Mouse (Mus musculus): Measurements from ENCODE around the gene Sik2.
A peak's percentile ranks its signal among the peaks of the same experiment; 100 is the strongest.

The Sik2 gene

GRCm38 (mm10) chr9:51008841-51009655 is at the start of gene Sik2:
TSS of gene Sik2 (minus strand) at chr9:51009073.
- DNase-seq (ENCODE audit: low read depth): peak; percentile 95

- no peak for DNase-seq (ENCODE audit: low read depth)
These were observed 47.8 kb upstream of the Sik2 start for GRCm38 (mm10) chr9:51056360-51057324.

GRCm38 (mm10) chr9:51052180-51052579 is 43.3 kb upstream of the Sik2 start:
- peak; percentile 82 for DNase-seq (ENCODE audit: low read depth)

DNA sequence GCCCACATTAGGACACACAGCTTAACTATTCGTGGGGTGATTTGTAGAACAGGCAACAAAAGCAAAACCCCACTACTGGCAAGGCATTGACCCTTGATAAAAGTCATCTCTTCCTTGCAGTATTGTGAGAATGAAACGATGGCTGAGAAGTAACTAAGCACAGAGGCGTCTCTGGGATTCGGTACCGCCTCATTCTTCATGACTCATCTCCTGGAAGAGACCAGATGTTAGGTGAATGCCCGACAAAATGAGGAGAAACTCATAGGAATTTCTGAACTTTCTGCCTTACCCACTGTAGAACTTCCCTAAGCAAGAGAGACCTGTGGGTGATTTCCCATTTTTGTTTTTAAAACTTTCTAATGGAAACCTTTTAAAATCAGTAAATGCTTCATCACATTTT is 33.3 kb upstream of the Sik2 start:
- DNase-seq (ENCODE audit: low read depth): no peak

DNA sequence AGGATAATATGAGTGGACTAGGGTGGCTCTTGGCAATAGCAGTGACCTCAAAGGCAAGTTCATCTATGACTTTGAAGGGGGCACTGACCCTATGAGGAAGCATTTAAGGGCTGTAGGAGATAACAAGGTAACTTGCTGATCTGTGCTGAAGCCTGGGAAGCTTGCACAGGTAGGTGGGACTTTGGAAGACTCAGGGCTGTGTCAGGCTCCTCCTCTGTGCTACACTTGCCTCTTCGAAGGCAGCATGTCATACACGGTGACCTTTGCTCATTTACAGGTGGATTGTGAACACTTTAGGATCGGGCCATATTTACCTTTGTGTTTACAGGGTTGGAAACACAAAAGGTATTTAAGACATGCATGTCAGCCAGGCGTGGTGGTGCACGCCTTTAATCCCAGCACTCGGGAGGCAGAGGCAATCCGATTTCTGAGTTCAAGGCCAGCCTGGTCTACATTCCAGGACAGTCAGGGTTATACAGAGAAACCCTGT is 32.7 kb upstream of the Sik2 start:
- no peak for DNase-seq (ENCODE audit: low read depth)

DNA sequence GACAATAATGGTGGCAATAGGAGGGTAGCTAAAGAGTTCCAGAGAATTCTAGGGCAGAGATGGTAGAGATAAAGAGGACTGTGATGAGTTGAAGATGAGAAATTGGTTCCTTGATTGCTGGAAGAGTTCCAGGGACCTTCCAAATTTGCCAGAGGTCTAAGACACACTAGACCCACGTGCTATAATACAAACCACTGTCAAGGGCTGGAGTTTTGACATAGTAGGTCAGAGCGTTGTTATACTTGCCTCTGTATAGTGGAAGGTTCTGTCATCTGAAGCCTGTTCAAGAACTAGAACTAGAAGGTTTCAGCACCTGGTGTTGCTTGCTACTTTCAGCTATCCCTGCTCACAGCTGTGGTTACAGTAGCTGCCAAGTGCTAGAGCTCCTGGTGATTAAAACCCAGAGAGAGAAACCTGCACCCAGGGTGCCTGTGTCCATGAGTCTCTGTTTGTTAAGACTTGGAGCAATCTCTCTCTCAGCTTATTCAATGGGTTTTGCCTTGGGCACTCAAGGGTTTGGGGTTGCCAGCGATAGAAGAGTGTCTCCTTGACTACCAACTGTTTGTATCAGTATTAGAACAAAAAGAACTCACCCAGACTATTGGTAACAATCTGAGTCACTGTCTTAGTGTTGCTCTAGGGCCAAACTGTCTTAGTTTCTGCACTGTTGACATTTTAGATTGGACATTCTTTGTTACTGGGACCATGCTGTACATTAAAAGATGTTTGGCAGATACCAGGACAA is 24.1 kb upstream of the Sik2 start:
- DNase-seq (ENCODE audit: low read depth): no peak

- DNase-seq (ENCODE audit: low read depth): no peak
These were observed 23.4 kb upstream of the Sik2 start for GRCm38 (mm10) chr9:51032291-51032690.

- DNase-seq (ENCODE audit: low read depth): no peak
These were observed 22.7 kb upstream of the Sik2 start for GRCm38 (mm10) chr9:51031603-51032002.

DNA sequence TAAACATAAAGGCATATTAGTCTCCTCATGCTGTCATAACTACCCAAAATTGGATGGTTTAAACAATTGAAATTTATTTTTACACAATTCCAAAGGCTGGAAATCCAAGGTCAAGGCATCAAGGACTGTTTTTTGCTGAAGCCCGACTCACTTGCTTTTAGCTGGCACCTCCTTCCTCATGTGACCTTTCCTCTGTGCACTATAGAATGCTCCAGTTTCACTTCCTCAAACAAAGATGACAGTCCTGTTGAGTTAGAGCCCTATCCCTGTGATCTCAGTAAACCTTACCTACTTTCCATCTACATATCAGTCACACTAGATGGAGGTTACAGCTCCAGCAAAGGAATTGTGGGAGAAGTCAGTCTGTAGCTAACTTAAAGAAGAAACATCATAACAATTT is 21.3 kb upstream of the Sik2 start:
- DNase-seq (ENCODE audit: low read depth): peak; percentile 50

DNA sequence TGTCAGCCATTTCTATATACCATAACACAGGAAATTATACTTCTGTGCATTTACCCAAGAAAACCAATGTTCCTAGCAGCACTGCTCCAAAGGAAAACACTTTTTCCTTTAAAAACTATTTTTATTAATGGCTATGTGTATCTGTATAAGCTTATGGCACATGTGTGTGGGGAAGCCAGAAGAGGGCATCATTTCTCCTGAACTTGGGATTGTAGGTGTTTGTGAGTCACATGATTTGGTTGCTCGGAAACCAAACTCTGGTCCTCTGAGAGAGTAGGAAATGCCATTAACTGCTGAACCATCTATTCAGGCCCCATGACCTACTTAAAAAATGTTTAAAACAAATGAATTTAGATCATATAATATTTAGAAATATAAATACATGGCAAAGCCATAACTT is 18.1 kb upstream of the Sik2 start:
- DNase-seq (ENCODE audit: low read depth): peak; percentile 38

DNA sequence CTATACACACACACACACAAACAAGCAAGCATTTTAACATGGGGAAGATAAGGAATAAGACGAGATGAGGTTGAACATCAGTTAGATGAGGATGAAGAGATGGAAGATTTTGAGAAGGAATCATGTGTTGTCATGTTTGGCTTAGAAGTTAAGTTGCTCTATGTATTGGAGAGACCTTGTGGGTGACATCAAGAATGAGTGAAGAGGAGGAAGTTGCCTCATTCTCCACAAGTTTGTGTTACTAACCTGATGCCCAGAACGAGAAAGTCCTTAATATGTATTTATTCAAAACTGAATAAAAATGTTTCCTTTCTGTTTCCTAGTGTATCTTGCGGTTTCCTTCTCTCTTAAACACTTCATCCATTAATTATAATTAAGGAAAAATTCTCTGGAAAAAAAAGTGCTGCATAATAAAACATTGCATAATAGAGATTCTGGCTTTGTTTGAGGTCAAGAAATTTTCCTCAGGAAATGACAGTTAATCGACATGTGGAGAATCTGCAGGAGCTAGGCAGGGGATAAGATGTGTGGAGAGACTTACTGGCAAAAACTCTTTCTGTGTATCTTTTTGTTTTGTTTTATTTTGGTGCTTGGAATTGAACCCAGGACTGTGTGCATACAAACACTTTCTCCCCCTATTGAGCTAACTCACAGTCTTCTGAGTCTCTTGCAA is 12.4 kb upstream of the Sik2 start:
- peak; percentile 82 for DNase-seq (ENCODE audit: low read depth)

DNA sequence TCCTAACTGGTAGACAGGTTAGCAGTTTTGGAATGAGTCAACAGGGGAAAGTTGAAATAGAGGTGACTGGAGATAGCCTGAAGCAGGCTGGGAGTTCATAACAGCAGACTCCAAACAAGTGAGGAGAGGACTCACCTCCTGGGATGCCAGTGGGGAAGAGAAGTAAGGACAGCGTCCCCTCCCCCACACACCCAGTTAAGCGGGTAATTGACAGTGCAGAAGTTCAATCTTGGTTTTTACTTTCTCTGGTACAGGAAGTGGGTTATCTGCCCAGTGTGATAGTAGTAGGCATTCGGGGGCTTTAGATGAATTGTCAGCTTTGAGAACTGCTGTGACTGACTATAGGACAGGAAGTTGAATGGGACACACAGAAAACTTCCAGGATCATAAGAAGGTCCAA is 11.5 kb upstream of the Sik2 start:
- DNase-seq (ENCODE audit: low read depth): peak; percentile 73

GRCm38 (mm10) chr9:51019670-51020069 is 10.8 kb upstream of the Sik2 start:
- DNase-seq (ENCODE audit: low read depth): no peak

GRCm38 (mm10) chr9:51015732-51016131 is 6.9 kb upstream of the Sik2 start:
- DNase-seq (ENCODE audit: low read depth): peak; percentile 82

DNA sequence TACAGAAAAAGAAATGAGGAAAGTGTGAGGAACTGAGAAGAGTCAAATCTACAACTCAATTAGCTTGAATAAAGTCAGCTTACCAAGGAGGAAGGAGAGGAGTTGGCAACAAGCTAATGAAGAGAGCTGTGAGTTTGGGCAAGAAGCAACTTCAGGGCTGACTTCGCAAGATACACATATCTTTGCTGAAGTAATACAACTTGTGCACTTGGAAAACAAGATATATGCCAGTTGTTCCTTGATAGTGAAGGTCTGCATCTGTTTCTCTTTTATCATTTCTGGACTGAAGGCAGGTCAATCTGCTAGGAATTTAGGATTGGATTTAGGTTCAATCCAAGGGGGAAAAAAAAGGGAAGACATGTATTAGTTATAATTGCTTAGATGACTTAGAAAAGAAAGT is 4.8 kb upstream of the Sik2 start:
- DNase-seq (ENCODE audit: low read depth): no peak

DNA sequence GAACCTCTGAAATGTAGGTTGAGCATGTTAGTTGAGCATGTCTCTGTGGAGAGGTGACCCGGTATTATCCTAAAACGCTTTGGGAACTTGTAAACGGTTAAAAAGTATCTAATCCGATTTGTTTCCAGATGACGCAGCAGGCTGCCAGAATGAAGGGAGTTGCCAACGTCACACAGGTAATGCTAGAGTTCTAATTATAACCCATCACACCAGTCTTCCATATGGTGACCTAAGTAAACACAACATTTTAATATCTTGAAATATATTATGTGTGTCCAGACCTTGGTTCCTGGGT is 730 bp upstream of the Sik2 start:
- DNase-seq (ENCODE audit: low read depth): no peak

DNA sequence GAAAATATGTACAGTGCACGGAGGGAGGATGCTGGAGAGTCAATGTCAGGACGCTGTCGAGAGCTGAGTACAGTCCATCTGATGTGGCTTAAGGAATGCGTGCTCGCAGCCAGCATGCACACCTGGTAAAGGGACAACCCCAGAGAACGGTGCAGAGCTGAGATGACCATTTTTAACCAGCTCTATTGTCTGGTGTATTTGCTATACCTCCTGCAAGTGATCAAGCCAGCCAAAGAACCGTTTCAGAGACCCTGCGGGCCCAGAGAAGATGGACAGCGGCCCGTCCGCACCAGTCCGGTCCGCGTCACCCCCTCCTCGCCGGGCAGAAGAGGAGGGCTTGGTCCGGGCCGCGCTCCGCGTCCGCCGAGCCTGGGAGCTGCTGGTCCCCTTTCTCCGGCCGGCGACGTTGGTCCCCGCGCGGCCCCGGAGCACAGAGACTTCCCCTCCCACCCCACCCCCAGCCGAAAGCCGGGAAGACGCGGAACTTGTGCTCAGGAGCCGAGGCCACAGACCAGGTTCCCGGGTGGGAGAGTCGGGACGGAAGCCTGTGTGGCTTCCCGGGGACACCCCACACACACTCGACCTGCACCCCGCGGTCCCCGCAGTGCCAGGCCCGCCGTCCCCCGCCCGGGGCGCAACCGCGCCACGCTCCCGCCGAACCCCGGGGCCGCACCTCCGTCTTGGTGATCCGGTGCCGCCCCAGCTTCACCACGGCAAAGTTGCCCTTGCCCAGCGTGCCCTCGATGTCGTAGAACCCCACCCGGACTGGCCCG is 619 bp downstream of the Sik2 start:
- DNase-seq (ENCODE audit: low read depth): peak; percentile 51

DNA sequence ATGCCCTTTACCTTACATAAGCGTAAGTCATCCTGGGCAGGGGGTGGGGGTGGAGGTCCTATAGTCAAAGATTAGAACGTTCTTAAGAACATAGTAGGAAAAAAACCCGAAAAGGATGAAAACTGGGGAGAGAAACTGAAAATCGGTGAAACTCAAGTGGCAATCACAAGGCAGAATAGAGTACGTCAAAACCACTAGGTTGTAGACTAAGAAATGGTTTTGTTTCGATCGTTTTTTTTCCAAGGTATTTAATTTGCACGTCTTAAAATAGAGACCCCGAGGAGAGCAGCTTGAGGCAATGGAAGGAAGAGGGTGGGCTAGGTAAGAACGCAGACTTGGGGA is 1.2 kb downstream of the Sik2 start:
- DNase-seq (ENCODE audit: low read depth): no peak

- peak; percentile 86 for DNase-seq (ENCODE audit: low read depth)
These were observed 2.0 kb downstream of the Sik2 start for GRCm38 (mm10) chr9:51006846-51007245.

DNA sequence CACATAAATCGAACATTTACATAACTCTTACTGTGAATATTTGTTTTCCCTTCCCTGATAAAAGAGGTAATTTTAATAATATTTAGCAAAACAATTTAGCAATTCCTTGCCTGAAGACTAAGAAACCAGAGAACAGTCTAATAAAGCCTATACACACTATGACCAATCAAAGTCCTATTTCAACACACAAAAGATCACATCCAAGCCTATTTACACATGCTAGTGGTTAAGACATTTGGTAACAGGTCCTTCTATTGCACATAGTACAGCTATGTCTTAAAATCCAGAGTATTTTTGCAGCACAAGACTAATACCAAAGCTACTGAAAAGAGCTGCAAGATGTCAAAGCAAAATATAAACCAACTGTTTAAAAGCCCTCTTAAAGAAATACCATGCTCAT is 4.8 kb downstream of the Sik2 start:
- DNase-seq (ENCODE audit: low read depth): peak; percentile 72

GRCm38 (mm10) chr9:50986677-50987076 is 22.2 kb downstream of the Sik2 start:
- no peak for DNase-seq (ENCODE audit: low read depth)
